Mouse (Mus musculus) brain, embryonic 14.5 days (tissue): Measurements from ENCODE around the gene Syne1.

Source experiments
- CTCF ChIP-seq: fragments of 200-500 bp; IDR thresholded peaks from 2 replicates; pipeline ENCODE4 v1.5.1; 2012; ENCODE audit warnings: inconsistent platforms, mild to moderate bottlenecking, moderate library complexity, borderline replicate concordance; ENCODE audit not compliant: insufficient read depth, insufficient read length; ENCODE audit errors: extremely low read depth
- POLR2A ChIP-seq: fragments of 200-500 bp; IDR thresholded peaks from 2 replicates; pipeline ENCODE4 v1.6.1; 2012; ENCODE audit warnings: mild to moderate bottlenecking, inconsistent platforms, borderline replicate concordance; ENCODE audit not compliant: poor library complexity, insufficient read depth, insufficient read length, severe bottlenecking; ENCODE audit errors: extremely low read depth

GRCm38 (mm10) chr10:5195288-5195687 lies 356.0 kb downstream of the Syne1 start:
- no peak for TF ChIP-seq CTCF
- no peak for TF ChIP-seq POLR2A
